Mouse (Mus musculus) MEL (cell line): Measurements from ENCODE around the gene Ebf4.

Experiments used
- CHD1 ChIP-seq: IDR thresholded peaks from 2 replicates; pipeline ENCODE4 v1.6.1; 2012; ENCODE audit warnings: low read depth, mild to moderate bottlenecking, inconsistent platforms, low read length, improper control_type of control experiment
- CTCF ChIP-seq, 3 experiments: IDR thresholded peaks in 2 of 3; conservative IDR thresholded peaks in 1 of 3; 2 replicates each; pipeline ENCODE4 v1.5.1; 2011 to 2012; ENCODE audit warnings: low read length in 3 of 3, low read depth in 2 of 3, mild to moderate bottlenecking in 2 of 3, improper control_type of control experiment in 1 of 3, inconsistent platforms in 1 of 3, mixed read lengths in 1 of 3, moderate library complexity in 1 of 3; ENCODE audit not compliant: control insufficient read depth in 1 of 3, insufficient read depth in 1 of 3, poor library complexity in 1 of 3, severe bottlenecking in 1 of 3
- E2F4 ChIP-seq: IDR thresholded peaks from 2 replicates; pipeline ENCODE4 v1.6.1; 2011; ENCODE audit warnings: low read depth, low read length, improper control_type of control experiment, borderline replicate concordance
- EP300 ChIP-seq, 2 experiments: IDR thresholded peaks; 2 replicates each; pipeline ENCODE4 v1.6.1; 2011; ENCODE audit warnings: improper control_type of control experiment in 2 of 2, low read length in 2 of 2, low read depth in 1 of 2, mild to moderate bottlenecking in 1 of 2
- JUND ChIP-seq: IDR thresholded peaks from 2 replicates; pipeline ENCODE4 v1.6.1; 2011; ENCODE audit warnings: low read depth, mild to moderate bottlenecking, improper control_type of control experiment, low read length
- MAFK ChIP-seq: IDR thresholded peaks from 2 replicates; pipeline ENCODE4 v1.6.1; 2011; ENCODE audit warnings: low read depth, mild to moderate bottlenecking, low read length, improper control_type of control experiment, borderline replicate concordance
- MXI1 ChIP-seq: IDR thresholded peaks from 2 replicates; pipeline ENCODE4 v1.6.1; 2011; ENCODE audit warnings: mild to moderate bottlenecking, low read depth, low read length, improper control_type of control experiment
- MYB ChIP-seq: IDR thresholded peaks from 2 replicates; pipeline ENCODE4 v1.6.1; 2011; ENCODE audit warnings: mild to moderate bottlenecking, low read depth, low read length, improper control_type of control experiment
- POLR2A ChIP-seq, 2 experiments: IDR thresholded peaks; 2 replicates each; pipeline ENCODE4 v1.6.1; 2011 to 2012; ENCODE audit warnings: low read length in 2 of 2, mild to moderate bottlenecking in 2 of 2, control low read depth in 1 of 2, improper control_type of control experiment in 1 of 2, low read depth in 1 of 2, moderate library complexity in 1 of 2; ENCODE audit not compliant: control insufficient read depth in 1 of 2, insufficient read depth in 1 of 2, poor library complexity in 1 of 2
- UBTF ChIP-seq: IDR thresholded peaks from 2 replicates; pipeline ENCODE4 v1.6.1; 2012; ENCODE audit warnings: low read depth, mild to moderate bottlenecking, inconsistent platforms, low read length, improper control_type of control experiment, moderate library complexity, borderline replicate concordance; ENCODE audit not compliant: insufficient read depth
- USF1 ChIP-seq: IDR thresholded peaks from 2 replicates; pipeline ENCODE4 v1.6.1; 2014; ENCODE audit warnings: low read depth, mild to moderate bottlenecking, inconsistent platforms, low read length, improper control_type of control experiment, moderate library complexity
- USF2 ChIP-seq, 2 experiments: IDR thresholded peaks; 2 replicates each; pipeline ENCODE4 v1.6.1; 2011 to 2012; ENCODE audit warnings: improper control_type of control experiment in 2 of 2, low read length in 2 of 2, borderline replicate concordance in 1 of 2, inconsistent platforms in 1 of 2, low read depth in 1 of 2, mild to moderate bottlenecking in 1 of 2; ENCODE audit not compliant: insufficient read depth in 1 of 2
- ZC3H11A ChIP-seq: IDR thresholded peaks from 2 replicates; pipeline ENCODE4 v1.6.1; 2012; ENCODE audit warnings: low read depth, mild to moderate bottlenecking, inconsistent platforms, low read length, improper control_type of control experiment
- ZKSCAN1 ChIP-seq: IDR thresholded peaks from 2 replicates; pipeline ENCODE4 v1.6.1; 2012; ENCODE audit warnings: low read depth, mild to moderate bottlenecking, inconsistent platforms, low read length, improper control_type of control experiment, moderate library complexity

GRCm38 (mm10) chr2:130294218-130294935, 592 bp upstream of the Ebf4 start:
- TF ChIP-seq E2F4: no peak
- TF ChIP-seq CHD1: no peak
- TF ChIP-seq MYB: no peak
- no peak for TF ChIP-seq EP300 (IDR thresholded peaks at IDR 0.05; ENCODE audit: low read depth in 1 of 2, low read length in 2 of 2)
- no peak for TF ChIP-seq ZC3H11A
- no peak for TF ChIP-seq CTCF (IDR thresholded peaks at IDR 0.05 in 2 of 3, conservative IDR thresholded peaks at IDR 0.05 in 1 of 3; ENCODE audit: control insufficient read depth in 1 of 3, insufficient read depth in 1 of 3, low read depth in 2 of 3, low read length in 3 of 3, poor library complexity in 1 of 3, severe bottlenecking in 1 of 3)
- no peak for TF ChIP-seq JUND
- TF ChIP-seq ZKSCAN1: no peak
- TF ChIP-seq POLR2A (IDR thresholded peaks at IDR 0.05; ENCODE audit: control insufficient read depth in 1 of 2, insufficient read depth in 1 of 2, low read depth in 1 of 2, low read length in 2 of 2, poor library complexity in 1 of 2): no peak
- no peak for TF ChIP-seq USF2 (IDR thresholded peaks at IDR 0.05; ENCODE audit: borderline replicate concordance in 1 of 2, insufficient read depth in 1 of 2, low read depth in 1 of 2, low read length in 2 of 2)
- TF ChIP-seq MAFK: no peak
- TF ChIP-seq USF1: no peak
- TF ChIP-seq UBTF: no peak
- TF ChIP-seq MXI1: no peak
